Mouse (Mus musculus) liver, adult 2 months (tissue): ENCODE data around the gene C530008M17Rik. TPM values are rescaled to one million over a fixed set of nuclear protein-coding genes. Genes with fewer than 3 reads are reported as not detected.

Source experiments
- DNase-seq: peaks from one replicate; pipeline ENCODE4 v3.0.0-alpha.2; 2011; ENCODE audit warnings: low read depth, low spot score; ENCODE audit errors: extremely low read depth
- H3K27ac ChIP-seq: fragments of 200-500 bp; replicated peaks from 2 replicates; pipeline ENCODE4 v1.5.1; 2012; ENCODE audit warnings: low read depth, mild to moderate bottlenecking, control low read depth, inconsistent platforms, low read length; ENCODE audit not compliant: insufficient read depth
- H3K27me3 ChIP-seq: fragments of 200-500 bp; 2 replicates; pipeline ENCODE4 v1.6.1; 2012; ENCODE audit warnings: mild to moderate bottlenecking, moderate library complexity, low read length, inconsistent platforms; ENCODE audit not compliant: control insufficient read depth, insufficient read depth
- H3K36me3 ChIP-seq: fragments of 200-500 bp; 2 replicates; pipeline ENCODE4 v1.6.1; 2012; ENCODE audit warnings: low read length, inconsistent platforms; ENCODE audit not compliant: control insufficient read depth, insufficient read depth
- H3K4me1 ChIP-seq: fragments of 200-500 bp; 2 replicates; pipeline ENCODE4 v1.6.1; 2011; ENCODE audit warnings: low read length; ENCODE audit not compliant: control insufficient read depth, insufficient read depth
- H3K4me3 ChIP-seq: fragments of 200-500 bp; 2 replicates; pipeline ENCODE4 v1.5.1; 2011; ENCODE audit warnings: low read depth, mild to moderate bottlenecking, control low read depth, low read length, moderate library complexity; ENCODE audit not compliant: insufficient read depth
- H3K79me2 ChIP-seq: fragments of 200-500 bp; 2 replicates; pipeline ENCODE4 v1.6.1; 2012; ENCODE audit warnings: inconsistent platforms, mild to moderate bottlenecking, low read length, moderate library complexity; ENCODE audit not compliant: control insufficient read depth, insufficient read depth
- H3K9ac ChIP-seq: fragments of 200-500 bp; 2 replicates; pipeline ENCODE4 v1.6.1; 2012; ENCODE audit warnings: low read depth, mild to moderate bottlenecking, control low read depth, inconsistent platforms, low read length
- CTCF ChIP-seq: fragments of 200-500 bp; IDR thresholded peaks from 2 replicates; pipeline ENCODE4 v1.5.1; 2011; ENCODE audit warnings: low read depth, low read length, control low read depth
- POLR2A ChIP-seq: fragments of 200-500 bp; IDR thresholded peaks from 2 replicates; pipeline ENCODE4 v1.6.1; 2011; ENCODE audit warnings: low read length, control low read depth; ENCODE audit not compliant: insufficient read depth; ENCODE audit errors: extremely low read depth
- WGBS: fragments of 180-500 bp; shearing (Covaris S2); methylation state at CpG from one replicate; pipeline ENCODE4 v1.1.7; 2018; 5-methylcytosine and 5-hydroxymethylcytosine counted together
- polyA plus RNA-seq: library from polyadenylated mRNA; depleted of rRNA; stranded (reverse); fragments of >200 nt; gene quantifications from 2 replicates; pipeline ENCODE4 v1.2.3, GENCODE M21; 2012
- total RNA-seq: library from RNA; depleted of rRNA; stranded (reverse); fragments of >200 nt; gene quantifications from 2 replicates; pipeline ENCODE4 v1.2.3, GENCODE M21; 2014

Gene C530008M17Rik
- total and polyA plus RNA-seq, 2 experiments: under 0.01 to 0.02 TPM

DNA sequence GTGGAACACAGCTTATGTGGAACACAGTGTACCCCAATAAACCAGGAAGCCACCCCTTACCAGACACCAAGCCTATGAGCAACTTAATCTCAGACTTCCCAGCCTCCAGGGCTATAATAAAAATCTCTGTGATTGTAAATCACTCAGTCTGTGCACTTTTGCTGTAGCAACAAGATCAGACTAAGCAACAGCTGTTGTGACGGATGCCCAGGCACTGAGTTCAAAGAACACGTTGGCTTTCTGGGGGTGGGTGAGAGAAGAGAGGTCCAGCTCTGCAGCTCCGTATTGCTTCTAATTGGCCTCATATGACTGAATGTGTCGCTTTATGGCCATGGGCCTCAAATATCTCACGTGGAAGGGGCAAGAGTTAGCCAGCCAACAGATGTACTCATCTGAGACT, 12.2 kb downstream of the C530008M17Rik start:
- 92% methylated on average over 5 of the region's 5 CpGs for WGBS
- no peaks in the 10 kb centered on the region for H3K36me3 ChIP-seq
- H3K9ac ChIP-seq: no peak overlapping the region
- TF ChIP-seq CTCF (no peak), POLR2A (no peak)
- H3K4me3 ChIP-seq: no peak overlapping the region
- H3K4me1 ChIP-seq: no peaks in the 10 kb centered on the region
- H3K79me2 ChIP-seq: no peaks in the 10 kb centered on the region
- H3K27me3 ChIP-seq: no peaks in the 10 kb centered on the region
- no peak for DNase-seq
- H3K27ac ChIP-seq: no peak overlapping the region

GRCm38 (mm10) chr5:76670183-76670582, 13.9 kb downstream of the C530008M17Rik start:
- H3K27me3 ChIP-seq: no peaks in the 10 kb centered on the region
- H3K27ac ChIP-seq: no peak overlapping the region
- DNase-seq: no peak
- no peak overlapping the region for H3K9ac ChIP-seq
- H3K4me1 ChIP-seq: no peaks in the 10 kb centered on the region
- H3K79me2 ChIP-seq: no peaks in the 10 kb centered on the region
- WGBS: 88% methylated on average over 10 of the region's 10 CpGs
- H3K4me3 ChIP-seq: no peak overlapping the region
- no peaks in the 10 kb centered on the region for H3K36me3 ChIP-seq
- TF ChIP-seq POLR2A: no peak
- TF ChIP-seq CTCF: no peak

- Histone ChIP-seq H3K27me3 (no peaks in the 10 kb centered on the region), H3K36me3 (no peaks in the 10 kb centered on the region), H3K79me2 (no peaks in the 10 kb centered on the region), H3K4me1 (no peaks in the 10 kb centered on the region), H3K4me3 (no peak overlapping the region), H3K9ac (no peak overlapping the region), H3K27ac (no peak overlapping the region)
- DNase-seq: no peak
- TF ChIP-seq POLR2A (no peak), CTCF (no peak)
- WGBS: 84% methylated on average over 5 of the region's 5 CpGs
Measured at GRCm38 (mm10) chr5:76674022-76674653, 17.8 kb downstream of the C530008M17Rik start.

DNA sequence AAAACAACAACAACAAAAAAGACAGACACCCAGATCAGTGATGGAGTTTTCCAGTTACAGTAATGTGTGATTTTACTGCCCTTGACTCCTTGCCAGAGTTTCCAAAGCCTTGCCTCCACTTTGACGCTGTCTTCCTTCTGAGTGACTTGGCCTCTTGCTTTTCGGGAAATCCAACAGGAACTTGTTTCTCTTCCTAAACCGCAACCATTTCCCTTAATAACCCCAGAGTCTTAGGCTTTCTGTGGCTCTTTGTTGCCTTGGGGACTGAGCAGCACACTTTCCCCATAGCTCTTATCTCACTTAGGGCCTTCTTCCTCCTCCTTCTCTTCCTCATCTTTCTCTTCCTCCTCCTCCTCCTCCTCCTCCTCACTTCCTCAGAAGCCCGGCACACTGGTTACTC, 19.1 kb downstream of the C530008M17Rik start:
- Histone ChIP-seq H3K27me3 (no peaks in the 10 kb centered on the region), H3K27ac (no peak overlapping the region), H3K4me3 (no peak overlapping the region), H3K36me3 (no peaks in the 10 kb centered on the region), H3K9ac (no peak overlapping the region), H3K4me1 (no peaks in the 10 kb centered on the region), H3K79me2 (no peaks in the 10 kb centered on the region)
- WGBS: 67% methylated on average over 4 of the region's 4 CpGs
- DNase-seq: no peak
- TF ChIP-seq POLR2A (no peak), CTCF (no peak)

DNA sequence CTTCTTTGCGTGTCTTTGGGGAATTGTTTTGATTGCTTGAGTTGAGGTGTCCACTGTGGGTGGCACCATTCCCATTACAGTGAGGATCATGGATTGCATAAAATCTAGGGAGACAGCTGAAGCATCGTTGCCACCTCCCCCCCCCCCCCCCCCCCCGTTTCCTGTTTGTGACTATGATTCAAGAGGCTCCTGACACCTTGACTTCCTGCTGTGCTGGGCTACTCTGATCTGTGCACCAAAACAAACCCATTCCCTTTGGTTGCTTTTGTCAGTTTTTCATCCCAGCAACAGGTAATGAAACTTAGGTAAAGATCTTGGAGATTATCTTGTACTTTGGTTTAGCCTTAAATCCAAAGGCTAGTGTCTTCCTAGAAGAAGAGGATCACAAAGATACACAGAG, 24.6 kb downstream of the C530008M17Rik start:
- Histone ChIP-seq H3K27me3 (no peaks in the 10 kb centered on the region), H3K79me2 (no peaks in the 10 kb centered on the region), H3K4me3 (no peak overlapping the region), H3K4me1 (no peaks in the 10 kb centered on the region), H3K9ac (no peak overlapping the region), H3K27ac (no peak overlapping the region), H3K36me3 (no peaks in the 10 kb centered on the region)
- 75% methylated on average over 3 of the region's 3 CpGs for WGBS
- DNase-seq: no peak
- TF ChIP-seq POLR2A (no peak), CTCF (no peak)

GRCm38 (mm10) chr5:76681895-76682656, 25.8 kb downstream of the C530008M17Rik start:
- Histone ChIP-seq H3K4me1 (no peaks in the 10 kb centered on the region), H3K27ac (no peak overlapping the region), H3K9ac (no peak overlapping the region), H3K27me3 (no peaks in the 10 kb centered on the region), H3K36me3 (no peaks in the 10 kb centered on the region), H3K4me3 (no peak overlapping the region), H3K79me2 (no peaks in the 10 kb centered on the region)
- 73% methylated on average over 4 of the region's 4 CpGs for WGBS
- TF ChIP-seq CTCF (no peak), POLR2A (no peak)
- DNase-seq: no peak
